Mouse (Mus musculus): Measurements from ENCODE around the gene Spry2.

- TF ChIP-seq CTCF (IDR thresholded peaks at IDR 0.05; ENCODE audit: control insufficient read depth, insufficient read depth, insufficient replicate concordance, low read depth, low read length) (no peak), POLR2A (IDR thresholded peaks at IDR 0.05; ENCODE audit: control insufficient read depth, low read depth, low read length) (no peak)
Observed at GRCm38 (mm10) chr14:105865381-105865938, 31.2 kb downstream of the Spry2 start.
